Mouse (Mus musculus) embryonic facial prominence, embryonic 15.5 days (tissue): ENCODE measurements around the gene Slc6a19. TPM values are rescaled to one million over a fixed set of nuclear protein-coding genes. Genes with fewer than 3 reads are reported as not detected.
"Not testable (repeated sequence)": the region's sequence is repeated elsewhere in the genome, so short reads cannot be mapped to it uniquely, and the experiment has no call there.

Source experiments
- ATAC-seq: fragments of 200-750 bp; cut with Nextera tagmentation; 2 replicates; pipeline ENCODE4 v1.8.0; 2017; ENCODE audit warnings: low read depth, moderate TSS enrichment; ENCODE audit not compliant: insufficient number of reproducible peaks, low FRiP score, low TSS enrichment
- H3K27ac ChIP-seq: fragments of 300-500 bp; sonication (generic); replicated peaks from 2 replicates; pipeline ENCODE4 v1.5.1; 2015; ENCODE audit warnings: mild to moderate bottlenecking, inconsistent platforms
- H3K27me3 ChIP-seq: fragments of 300-500 bp; sonication (generic); 2 replicates; pipeline ENCODE4 v1.6.1; 2015; ENCODE audit warnings: inconsistent platforms
- H3K36me3 ChIP-seq: fragments of 300-500 bp; sonication (generic); 2 replicates; pipeline ENCODE4 v1.6.1; 2015; ENCODE audit warnings: mild to moderate bottlenecking, inconsistent platforms
- H3K4me1 ChIP-seq: fragments of 300-500 bp; sonication (generic); 2 replicates; pipeline ENCODE4 v1.6.1; 2015; ENCODE audit warnings: inconsistent platforms
- H3K4me2 ChIP-seq: fragments of 300-500 bp; sonication (generic); replicated peaks from 2 replicates; pipeline ENCODE4 v1.6.1; 2015; ENCODE audit warnings: mild to moderate bottlenecking, inconsistent platforms
- H3K4me3 ChIP-seq: fragments of 300-500 bp; sonication (generic); replicated peaks from 2 replicates; pipeline ENCODE4 v1.5.1; 2015; ENCODE audit warnings: mild to moderate bottlenecking, inconsistent platforms
- H3K9ac ChIP-seq: fragments of 300-500 bp; sonication (generic); 2 replicates; pipeline ENCODE4 v1.6.1; 2015; ENCODE audit warnings: inconsistent platforms
- H3K9me3 ChIP-seq: fragments of 300-500 bp; sonication (generic); replicated peaks from 2 replicates; pipeline ENCODE4 v1.6.1; 2016; ENCODE audit warnings: inconsistent platforms
- WGBS: fragments of 180-500 bp; shearing (Covaris S2); methylation state at CpG from one replicate; pipeline ENCODE4 v1.1.7; 2015; 5-methylcytosine and 5-hydroxymethylcytosine counted together
- polyA plus RNA-seq: library from polyadenylated mRNA; unstranded; fragments of >200 nt; fragmentation: Nextera tagmentation; extraction: Ambion mirVana; gene quantifications from 2 replicates; pipeline ENCODE4 v1.2.1, GENCODE M21; 2015

The Slc6a19 gene
- polyA plus RNA-seq, 1 experiment from 2014 or later: 0.25 TPM

DNA sequence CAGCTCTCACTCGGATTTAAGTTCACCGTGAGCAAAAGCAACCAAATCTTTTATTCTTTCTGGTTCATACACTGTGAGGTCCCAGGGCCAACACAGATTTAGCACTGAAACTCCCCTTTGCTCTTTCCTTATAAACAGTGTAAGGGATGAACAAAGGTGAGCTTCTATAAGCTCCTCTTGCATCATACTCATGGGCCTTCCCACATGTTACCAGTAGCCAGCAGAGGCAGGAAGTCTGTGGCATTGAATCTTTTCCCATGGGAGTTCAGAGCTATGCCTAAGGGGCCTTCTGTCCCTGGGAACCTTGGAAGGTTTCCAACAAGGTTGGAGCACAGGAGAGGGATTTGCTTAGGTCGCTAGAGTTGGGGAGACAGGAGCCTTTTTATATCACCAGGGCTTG is 7.6 kb upstream of the Slc6a19 start:
- ATAC-seq: 0 out of 2 replicates have a peak, but pooled peaks have one; percentile 49
- WGBS: 65% methylated on average over 3 of the region's 3 CpGs

GRCm38 (mm10) chr13:73711803-73712202 is 7.1 kb upstream of the Slc6a19 start:
- Histone ChIP-seq H3K27me3 (no peaks in the 10 kb centered on the region), H3K9ac (no peak overlapping the region), H3K27ac (no peak overlapping the region), H3K36me3 (no peaks in the 10 kb centered on the region), H3K4me1 (no peaks in the 10 kb centered on the region), H3K4me3 (no peak overlapping the region), H3K4me2 (no peak overlapping the region), H3K9me3 (no peaks in the 10 kb centered on the region)
- no peak for ATAC-seq
- 74% methylated on average over 5 of the region's 5 CpGs for WGBS

More for the DNA sequence above, 7.6 kb upstream of the Slc6a19 start:
- H3K36me3 ChIP-seq: no peaks in the 10 kb centered on the region
- H3K4me3 ChIP-seq: no peak overlapping the region
- no peak overlapping the region for H3K27ac ChIP-seq
- H3K9ac ChIP-seq: no peak overlapping the region
- H3K27me3 ChIP-seq: no peaks in the 10 kb centered on the region
- H3K4me1 ChIP-seq: no peaks in the 10 kb centered on the region
- no peaks in the 10 kb centered on the region for H3K9me3 ChIP-seq
- no peak overlapping the region for H3K4me2 ChIP-seq

DNA sequence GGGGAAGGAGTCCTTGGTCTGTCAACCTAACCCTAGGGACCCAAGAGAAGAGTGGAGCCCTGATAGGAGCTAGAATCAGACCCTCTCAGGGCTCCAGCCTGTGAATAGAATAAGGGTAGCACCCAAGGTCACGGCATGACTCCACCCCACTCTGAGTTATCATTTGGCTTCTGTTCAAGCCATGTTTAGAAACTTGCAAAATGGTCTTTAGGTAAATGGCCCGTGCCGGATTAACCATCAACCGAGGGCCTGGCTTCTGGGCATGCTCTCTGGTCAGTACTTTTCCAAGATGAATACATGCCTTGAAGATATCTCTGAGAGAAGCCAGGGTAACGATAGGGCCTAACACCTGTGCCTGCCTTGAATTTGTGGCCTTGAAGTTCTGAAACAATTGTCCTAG is 6.6 kb upstream of the Slc6a19 start:
- no peak for ATAC-seq
- H3K4me1 ChIP-seq: no peaks in the 10 kb centered on the region

DNA sequence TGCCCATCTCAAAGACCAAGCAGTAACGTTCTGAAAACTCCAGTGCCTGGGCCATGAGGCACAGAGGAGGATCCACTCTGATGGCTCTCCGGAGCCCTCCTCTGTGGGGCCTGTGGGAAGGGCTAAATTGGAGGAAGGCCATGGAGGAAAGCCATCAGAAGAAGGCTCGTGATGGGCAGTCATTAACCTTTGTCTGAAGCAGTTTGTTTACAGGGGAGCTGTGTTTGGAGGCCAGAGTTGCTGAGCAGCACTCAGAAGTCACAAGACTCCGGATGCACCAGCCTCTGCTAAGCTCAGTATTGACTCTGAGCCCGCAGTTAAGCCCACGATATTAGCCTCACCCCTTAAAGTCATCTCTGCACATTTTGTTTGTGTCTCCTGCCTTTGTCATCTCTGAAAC is 4.8 kb upstream of the Slc6a19 start:
- H3K27ac ChIP-seq: no peak overlapping the region
- no peaks in the 10 kb centered on the region for H3K36me3 ChIP-seq
- no peak overlapping the region for H3K4me3 ChIP-seq
- no peak overlapping the region for H3K4me2 ChIP-seq
- no peak overlapping the region for H3K9ac ChIP-seq
- ATAC-seq: no peak
- no peaks in the 10 kb centered on the region for H3K9me3 ChIP-seq
- H3K27me3 ChIP-seq: no peaks in the 10 kb centered on the region
- WGBS: 66% methylated on average over 6 of the region's 6 CpGs
- H3K4me1 ChIP-seq: no peaks in the 10 kb centered on the region

More for the DNA sequence above, 6.6 kb upstream of the Slc6a19 start:
- Histone ChIP-seq H3K4me2 (no peak overlapping the region), H3K9me3 (no peaks in the 10 kb centered on the region), H3K27ac (no peak overlapping the region), H3K36me3 (no peaks in the 10 kb centered on the region), H3K9ac (no peak overlapping the region), H3K27me3 (no peaks in the 10 kb centered on the region), H3K4me3 (no peak overlapping the region)
- 91% methylated on average over 5 of the region's 5 CpGs for WGBS

DNA sequence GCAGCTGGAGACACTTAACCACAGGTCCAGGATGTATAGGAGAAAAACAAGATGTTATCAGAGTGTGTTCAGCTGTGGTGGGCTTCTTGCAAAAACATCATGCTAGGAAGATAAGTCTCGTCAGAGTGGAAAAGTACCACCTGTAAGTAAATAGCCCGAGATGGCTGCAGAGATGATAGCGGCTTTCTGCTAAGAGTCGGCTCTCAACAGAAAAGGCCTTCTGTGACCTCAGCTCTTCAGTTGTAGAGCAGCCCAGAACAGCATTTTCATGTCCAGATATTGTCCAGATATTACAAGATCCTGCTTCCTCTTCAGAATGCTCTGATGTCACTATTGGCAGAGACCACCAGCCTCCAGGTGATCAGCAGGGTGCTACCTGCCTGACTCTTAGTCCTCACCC is 1.2 kb downstream of the Slc6a19 start:
- not testable (repeated sequence) for H3K27ac ChIP-seq, H3K36me3 ChIP-seq, ATAC-seq, H3K4me3 ChIP-seq, H3K9ac ChIP-seq, H3K4me1 ChIP-seq, H3K27me3 ChIP-seq, H3K4me2 ChIP-seq, H3K9me3 ChIP-seq
- WGBS: 80% methylated on average over 4 of the region's 4 CpGs

DNA sequence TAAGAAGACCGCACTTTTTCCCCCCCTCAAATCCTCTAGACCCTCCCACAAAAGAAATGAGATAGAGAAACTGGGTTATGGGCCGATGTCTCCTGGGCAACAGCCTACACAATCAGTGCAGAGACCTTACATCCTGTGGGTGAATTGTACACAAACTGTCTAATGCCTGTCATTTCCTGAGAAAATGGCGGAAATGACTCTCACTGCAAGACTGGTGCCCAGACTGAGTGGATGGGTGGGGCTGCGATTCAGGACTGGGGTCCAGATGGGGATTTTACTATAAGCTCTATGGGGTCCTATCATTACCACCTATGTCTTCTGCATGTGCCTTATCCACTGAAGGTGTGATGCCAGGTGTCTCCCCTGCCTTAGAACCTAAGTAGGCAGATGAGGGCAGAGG is 1.9 kb downstream of the Slc6a19 start:
- Histone ChIP-seq H3K4me2 (no peak overlapping the region), H3K4me1 (no peaks in the 10 kb centered on the region), H3K27me3 (no peaks in the 10 kb centered on the region), H3K27ac (no peak overlapping the region), H3K9ac (no peak overlapping the region), H3K9me3 (no peaks in the 10 kb centered on the region), H3K4me3 (no peak overlapping the region), H3K36me3 (no peaks in the 10 kb centered on the region)
- no peak for ATAC-seq
- WGBS: 84% methylated on average over 4 of the region's 4 CpGs

GRCm38 (mm10) chr13:73701161-73701883 is 3.3 kb downstream of the Slc6a19 start:
- no peaks in the 10 kb centered on the region for H3K4me1 ChIP-seq
- 85% methylated on average over 9 of the region's 9 CpGs for WGBS

DNA sequence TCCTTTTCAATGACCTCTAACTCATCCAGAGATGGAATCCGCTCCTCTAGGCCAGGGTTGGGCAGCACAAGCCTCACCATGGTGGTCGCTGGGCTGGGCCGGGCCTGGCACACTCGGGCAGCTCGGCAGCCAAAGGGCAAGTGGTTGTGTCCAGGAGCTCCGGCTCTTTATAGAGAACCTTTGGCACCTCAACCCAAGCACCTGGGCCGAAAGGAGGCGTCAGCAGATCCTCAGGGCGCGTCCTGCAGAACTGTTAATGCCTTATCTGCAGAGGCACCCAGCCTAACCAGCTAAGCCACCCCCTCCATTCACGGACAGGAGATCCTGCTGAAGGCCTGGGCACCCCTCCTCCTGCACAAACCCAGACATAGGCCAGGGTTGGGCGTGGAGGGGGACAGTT is 4.1 kb downstream of the Slc6a19 start:
- WGBS: 88% methylated on average over 12 of the region's 12 CpGs
- Histone ChIP-seq H3K9me3 (no peaks in the 10 kb centered on the region), H3K4me1 (no peaks in the 10 kb centered on the region), H3K27me3 (no peaks in the 10 kb centered on the region), H3K4me3 (no peak overlapping the region), H3K36me3 (no peaks in the 10 kb centered on the region), H3K27ac (no peak overlapping the region), H3K9ac (no peak overlapping the region), H3K4me2 (no peak overlapping the region)
- ATAC-seq: no peak

More at GRCm38 (mm10) chr13:73701161-73701883, 3.3 kb downstream of the Slc6a19 start:
- no peak overlapping the region for H3K4me3 ChIP-seq
- H3K36me3 ChIP-seq: no peaks in the 10 kb centered on the region
- no peak overlapping the region for H3K27ac ChIP-seq
- H3K4me2 ChIP-seq: no peak overlapping the region
- ATAC-seq: no peak
- no peaks in the 10 kb centered on the region for H3K9me3 ChIP-seq
- no peaks in the 10 kb centered on the region for H3K27me3 ChIP-seq
- H3K9ac ChIP-seq: no peak overlapping the region

- no peaks in the 10 kb centered on the region for H3K9me3 ChIP-seq
- no peaks in the 10 kb centered on the region for H3K36me3 ChIP-seq
- no peak for ATAC-seq
- no peak overlapping the region for H3K27ac ChIP-seq
- H3K27me3 ChIP-seq: no peaks in the 10 kb centered on the region
- H3K4me3 ChIP-seq: no peak overlapping the region
- no peak overlapping the region for H3K4me2 ChIP-seq
- no peak overlapping the region for H3K9ac ChIP-seq
- 89% methylated on average over 6 of the region's 6 CpGs for WGBS
- no peaks in the 10 kb centered on the region for H3K4me1 ChIP-seq
Observed at GRCm38 (mm10) chr13:73699714-73700113, 5.0 kb downstream of the Slc6a19 start.

DNA sequence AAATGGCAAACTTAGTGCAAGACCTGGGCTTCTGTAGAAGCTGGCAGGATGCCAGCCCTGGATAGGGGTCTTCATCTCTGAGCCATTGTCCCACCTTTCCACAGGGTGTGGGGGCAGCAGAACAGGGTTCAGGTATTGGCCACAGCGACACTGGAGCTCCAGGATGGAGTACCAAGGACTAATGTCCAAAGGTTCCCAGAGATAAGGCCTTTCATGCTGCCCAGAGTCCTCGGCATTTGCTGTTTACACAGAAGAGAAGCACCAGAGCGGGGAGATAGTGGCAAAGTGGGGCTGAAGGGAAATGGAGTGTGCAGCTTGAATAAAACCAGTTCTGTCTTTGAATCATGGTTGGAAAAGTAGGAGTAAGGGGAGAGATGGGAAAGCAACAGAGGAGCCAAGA is 8.1 kb downstream of the Slc6a19 start:
- H3K4me3 ChIP-seq: no peak overlapping the region
- WGBS: 91% methylated on average over 3 of the region's 3 CpGs
- no peaks in the 10 kb centered on the region for H3K27me3 ChIP-seq

DNA sequence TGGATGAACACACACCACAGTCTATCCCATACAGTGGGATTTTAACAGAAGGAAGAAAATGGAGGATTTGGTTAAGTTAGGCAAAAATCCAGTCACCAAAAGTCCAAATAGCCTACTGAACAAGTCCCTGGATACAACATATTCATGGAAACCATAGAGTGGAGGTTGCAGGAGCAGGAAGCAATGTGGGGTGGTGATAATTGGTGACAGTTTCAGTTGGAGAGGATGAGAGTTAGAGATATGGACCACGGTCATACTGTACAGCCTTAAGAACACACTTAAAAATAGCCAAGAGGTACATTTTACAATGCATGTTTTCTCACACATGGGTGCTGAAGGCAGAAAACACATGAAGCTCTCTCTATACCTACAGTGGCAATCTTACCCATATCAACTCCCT is 9.7 kb downstream of the Slc6a19 start:
- 88% methylated on average over 1 of the region's 1 CpGs for WGBS
- ATAC-seq: no peak
- H3K9me3 ChIP-seq: no peaks in the 10 kb centered on the region

More for the DNA sequence above, 8.1 kb downstream of the Slc6a19 start:
- ATAC-seq: no peak
- Histone ChIP-seq H3K36me3 (no peaks in the 10 kb centered on the region), H3K4me1 (no peaks in the 10 kb centered on the region), H3K9me3 (no peaks in the 10 kb centered on the region), H3K27ac (no peak overlapping the region), H3K4me2 (no peak overlapping the region), H3K9ac (no peak overlapping the region)

DNA sequence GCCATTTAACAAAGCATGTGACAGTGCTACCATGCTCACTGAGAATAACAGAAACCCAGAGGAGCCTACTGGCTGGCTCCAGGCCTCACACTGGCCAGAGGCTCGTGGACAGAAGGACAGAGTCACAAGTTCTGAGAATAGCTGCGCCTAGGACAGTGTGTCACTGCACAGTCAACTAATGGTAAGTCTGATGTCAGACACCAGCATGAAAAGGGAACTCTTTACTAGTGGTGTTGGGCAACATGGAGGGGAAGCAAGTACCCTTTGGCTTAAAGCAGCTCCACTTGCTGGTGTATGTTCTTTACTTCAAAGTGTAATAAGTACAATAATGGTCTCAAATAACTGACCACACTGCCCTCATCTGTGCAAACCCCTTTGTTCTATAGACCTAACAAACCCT is 11.3 kb downstream of the Slc6a19 start:
- Histone ChIP-seq H3K4me2 (no peak overlapping the region), H3K9me3 (no peaks in the 10 kb centered on the region), H3K27ac (no peak overlapping the region), H3K36me3 (no peaks in the 10 kb centered on the region), H3K27me3 (no peaks in the 10 kb centered on the region), H3K4me1 (no peaks in the 10 kb centered on the region), H3K4me3 (no peak overlapping the region), H3K9ac (no peak overlapping the region)
- 65% methylated on average over 2 of the region's 2 CpGs for WGBS
- ATAC-seq: no peak

More for the DNA sequence above, 9.7 kb downstream of the Slc6a19 start:
- H3K4me3 ChIP-seq: no peak overlapping the region
- H3K9ac ChIP-seq: no peak overlapping the region
- H3K27ac ChIP-seq: no peak overlapping the region
- H3K4me2 ChIP-seq: no peak overlapping the region
- H3K4me1 ChIP-seq: no peaks in the 10 kb centered on the region
- H3K27me3 ChIP-seq: no peaks in the 10 kb centered on the region
- H3K36me3 ChIP-seq: no peaks in the 10 kb centered on the region
